In the genomic region with DNA sequence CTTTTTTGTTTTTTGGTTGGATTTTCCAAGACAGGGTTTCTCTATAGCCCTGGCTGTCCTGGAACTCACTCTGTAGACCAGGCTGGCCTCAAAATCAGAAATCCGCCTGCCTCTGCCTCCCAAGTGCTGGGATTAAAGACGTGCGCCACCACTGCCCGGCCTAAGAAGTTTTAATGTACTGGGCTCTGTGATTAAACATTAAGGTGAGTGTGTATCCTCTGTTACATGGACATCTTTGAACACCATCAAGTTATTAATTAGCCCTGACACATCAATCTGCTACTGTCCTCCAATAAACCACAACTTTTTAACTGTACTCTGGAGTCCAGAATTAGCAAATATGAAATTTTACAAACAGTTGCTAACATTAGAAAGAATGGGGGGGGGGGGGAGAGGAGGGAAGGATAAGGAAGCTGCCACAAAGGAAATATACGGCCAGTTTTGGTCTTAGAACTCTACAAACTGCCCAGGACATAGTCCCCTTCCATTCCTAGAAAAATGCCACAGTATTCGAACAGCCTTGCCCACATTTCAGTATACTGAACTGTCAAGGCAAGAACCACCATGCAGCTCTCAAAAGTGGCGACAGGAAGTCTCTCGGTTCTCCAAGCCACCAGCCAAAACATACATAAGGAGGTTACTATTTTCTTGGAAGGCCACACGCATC, we compare ENCODE assay signal across 9 mouse cellular contexts. TPM values are rescaled to one million over a fixed set of nuclear protein-coding genes. Genes with fewer than 3 reads are reported as not detected.
DNase-seq lines count a peak whose midpoint lies in the region; ATAC-seq and TF ChIP-seq lines count a peak whose summit lies in the region.
"Had no signal": no experiment of that assay in that cellular context is flagged by ENCODE, and none has a peak within 500 bp of the region (broad histone marks: within the 10 kb centered on the region; RNA-seq: fewer than 3 reads in every experiment).

No protein-coding gene starts in this region.

- peaks cover 62% of the 10 kb centered on the region for H3K4me1 ChIP-seq in erythroblast, embryonic 14.5 days (ENCODE audit: control insufficient read depth)
- peaks cover 47% of the 10 kb centered on the region for H3K4me1 ChIP-seq in megakaryocyte, embryonic 14.5 days
- H3K4me1 ChIP-seq in kidney, postnatal 0 days (replicated peaks; ENCODE audit: insufficient read depth, low read length): no peaks in the 10 kb centered on the region
- peaks cover 16% of the 10 kb centered on the region for H3K4me1 ChIP-seq in neural tube, embryonic 15.5 days

- no peaks in the 10 kb centered on the region for H3K27me3 ChIP-seq in erythroblast, embryonic 14.5 days (ENCODE audit: control insufficient read depth)
- H3K27me3 ChIP-seq in megakaryocyte, embryonic 14.5 days (replicated peaks): no peaks in the 10 kb centered on the region
- no peaks in the 10 kb centered on the region for H3K27me3 ChIP-seq in kidney, postnatal 0 days (ENCODE audit: insufficient read depth, low read length)
- H3K27me3 ChIP-seq in neural tube, embryonic 15.5 days (replicated peaks): no peaks in the 10 kb centered on the region

- peaks cover 37% of the 10 kb centered on the region for H3K36me3 ChIP-seq in erythroblast, embryonic 14.5 days (ENCODE audit: control insufficient read depth)
- H3K36me3 ChIP-seq in megakaryocyte, embryonic 14.5 days (replicated peaks; ENCODE audit: low read length): peaks cover 30% of the 10 kb centered on the region
- no peaks in the 10 kb centered on the region for H3K36me3 ChIP-seq in kidney, postnatal 0 days (ENCODE audit: insufficient read depth, low read length)
- H3K36me3 ChIP-seq in neural tube, embryonic 15.5 days: no peaks in the 10 kb centered on the region

- peak overlapping the region; percentile 94 for H3K27ac ChIP-seq in kidney, postnatal 0 days
- no peak overlapping the region for H3K27ac ChIP-seq in neural tube, embryonic 15.5 days (replicated peaks)

- no peak for TF ChIP-seq CTCF in kidney, postnatal 0 days (IDR thresholded peaks at IDR 0.05; ENCODE audit: low read depth)

- peak overlapping the region; percentile 79 for H3K4me3 ChIP-seq in erythroblast, embryonic 14.5 days (replicated peaks)
- H3K4me3 ChIP-seq in megakaryocyte, embryonic 14.5 days (replicated peaks): peak overlapping the region; percentile 95
- H3K4me3 ChIP-seq in kidney, postnatal 0 days (replicated peaks; ENCODE audit: low read depth, low read length): peak overlapping the region; percentile 91
- peak overlapping the region; percentile 76 for H3K4me3 ChIP-seq in neural tube, embryonic 15.5 days (replicated peaks)

- DNase-seq in kidney, postnatal 0 days (ENCODE audit: low spot score): no peak
- DNase-seq in right cerebral cortex, adult 18-20 months: no peak
- no peak for DNase-seq in gastrocnemius, adult 8-10 months (ENCODE audit: low spot score in 2 of 2)

- WGBS in kidney, postnatal 0 days: 44% methylated on average over 9 of the region's 9 CpGs
- WGBS in neural tube, embryonic 15.5 days: 72% methylated on average over 9 of the region's 9 CpGs

- H3K4me2 ChIP-seq in kidney, postnatal 0 days (ENCODE audit: low read length): peak overlapping the region; percentile 79
- peak overlapping the region; percentile 87 for H3K4me2 ChIP-seq in neural tube, embryonic 15.5 days

- no peak; the same call in 1 of the 2 replicates for ATAC-seq in erythroblast, adult 5-6 weeks (replicated peaks; ENCODE audit: low FRiP score, poor library complexity, severe bottlenecking)
- ATAC-seq in megakaryocyte, adult 5-6 weeks (ENCODE audit: poor library complexity, severe bottlenecking): no peak
- no peak for ATAC-seq in kidney, postnatal 0 days (replicated peaks; ENCODE audit: low FRiP score, low read depth)
- ATAC-seq in neural tube, embryonic 15.5 days (ENCODE audit: low FRiP score): no peak

- H3K9ac ChIP-seq in kidney, postnatal 0 days (ENCODE audit: low read depth, low read length): 0 out of 2 replicates have a peak overlapping the region, but pooled peaks have one; percentile 85
- H3K9ac ChIP-seq in neural tube, embryonic 15.5 days (replicated peaks): no peak overlapping the region

- H3K9me3 ChIP-seq in erythroblast, embryonic 14.5 days (ENCODE audit: control insufficient read depth, low read length): peaks cover 4% of the 10 kb centered on the region
- H3K9me3 ChIP-seq in megakaryocyte, embryonic 14.5 days: peaks cover 3% of the 10 kb centered on the region; the same call in 1 of the 2 replicates
- no peaks in the 10 kb centered on the region for H3K9me3 ChIP-seq in kidney, postnatal 0 days (replicated peaks; ENCODE audit: low read length)
- H3K9me3 ChIP-seq in neural tube, embryonic 15.5 days (replicated peaks): no peaks in the 10 kb centered on the region

RNA-seq across cellular contexts. Expression of a gene that starts 1.4 kb away (rescaled TPM):
- 4.5 and 6.4 TPM in 2 replicates for polyA plus RNA-seq in erythroblast, embryonic 14.5 days (2012)
- 79.9 and 88.6 TPM in 2 replicates for total RNA-seq in erythroblast, adult 5-6 weeks (2015; ENCODE audit: low replicate concordance)
- total RNA-seq in erythroblast, adult 5-6 weeks (2017; ENCODE audit: low replicate concordance): 115 TPM in 2 replicates
- 5.6 and 33.5 TPM in 2 replicates for polyA plus RNA-seq in megakaryocyte, embryonic 14.5 days (2012; ENCODE audit: insufficient read depth, low replicate concordance)
- total RNA-seq in megakaryocyte, adult 5-6 weeks (2015): 20.5 and 26.7 TPM in 2 replicates
- total RNA-seq in megakaryocyte, adult 5-6 weeks (2017): 20.1 and 25.4 TPM in 2 replicates
- 21.7 and 23.3 TPM in 2 replicates for polyA plus RNA-seq in kidney, postnatal 0 days (2015; fragmentation: Nextera tagmentation; extraction: Ambion mirVana)
- polyA plus RNA-seq in neural tube, embryonic 15.5 days (2015; fragmentation: Nextera tagmentation; extraction: Ambion mirVana): 3.8 and 6.9 TPM in 2 replicates
- total RNA-seq in gastrocnemius, adult 8-10 months (2022): 1 to 10 TPM; 7.5 to 9.7 (median 8.8) TPM

RNA-seq across cellular contexts. Expression of a gene that starts 20.8 kb away (rescaled TPM):
- polyA plus RNA-seq in erythroblast, embryonic 14.5 days (2012): 0.05 and 0.19 TPM in 2 replicates
- total RNA-seq in erythroblast, adult 5-6 weeks (2015; ENCODE audit: low replicate concordance): 1.5 and 10.0 TPM in 2 replicates
- 2.5 and 2.6 TPM in 2 replicates for total RNA-seq in erythroblast, adult 5-6 weeks (2017; ENCODE audit: low replicate concordance)
- 1.3 and 11.6 TPM in 2 replicates for polyA plus RNA-seq in megakaryocyte, embryonic 14.5 days (2012; ENCODE audit: insufficient read depth, low replicate concordance)
- total RNA-seq in megakaryocyte, adult 5-6 weeks (2015): 7.1 and 7.9 TPM in 2 replicates
- total RNA-seq in megakaryocyte, adult 5-6 weeks (2017): 8.8 and 10.3 TPM in 2 replicates
- polyA plus RNA-seq in kidney, postnatal 0 days (2015; fragmentation: Nextera tagmentation; extraction: Ambion mirVana): 10.6 and 11.7 TPM in 2 replicates
- 10.9 and 11.3 TPM in 2 replicates for polyA plus RNA-seq in neural tube, embryonic 15.5 days (2015; fragmentation: Nextera tagmentation; extraction: Ambion mirVana)
- 1 to 10 TPM; 3.1 to 4.1 (median 3.6) TPM for total RNA-seq in gastrocnemius, adult 8-10 months (2022)

RNA-seq across cellular contexts. Expression of a gene that starts 22.3 kb away (rescaled TPM):
- 0.03 TPM in 1 of 2 replicates, not detected in the other for polyA plus RNA-seq in erythroblast, embryonic 14.5 days (2012)
- total RNA-seq in erythroblast, adult 5-6 weeks (2015; ENCODE audit: low replicate concordance): not detected in 2 replicates
- not detected in 2 replicates for total RNA-seq in erythroblast, adult 5-6 weeks (2017; ENCODE audit: low replicate concordance)
- polyA plus RNA-seq in megakaryocyte, embryonic 14.5 days (2012; ENCODE audit: insufficient read depth, low replicate concordance): not detected in 2 replicates
- total RNA-seq in megakaryocyte, adult 5-6 weeks (2015): not detected in 2 replicates
- total RNA-seq in megakaryocyte, adult 5-6 weeks (2017): not detected in 2 replicates
- 0.55 and 0.60 TPM in 2 replicates for polyA plus RNA-seq in kidney, postnatal 0 days (2015; fragmentation: Nextera tagmentation; extraction: Ambion mirVana)
- 0.67 and 0.93 TPM in 2 replicates for polyA plus RNA-seq in neural tube, embryonic 15.5 days (2015; fragmentation: Nextera tagmentation; extraction: Ambion mirVana)
- total RNA-seq in gastrocnemius, adult 8-10 months (2022): not detected
- total RNA-seq: neutrophil, adult 5-6 weeks had no signal

RNA-seq across cellular contexts. Expression of a gene that starts 38.6 kb away (rescaled TPM):
- 1.0 and 2.2 TPM in 2 replicates for polyA plus RNA-seq in erythroblast, embryonic 14.5 days (2012)
- 3.3 and 5.8 TPM in 2 replicates for total RNA-seq in erythroblast, adult 5-6 weeks (2015; ENCODE audit: low replicate concordance)
- 1.5 and 6.5 TPM in 2 replicates for total RNA-seq in erythroblast, adult 5-6 weeks (2017; ENCODE audit: low replicate concordance)
- 24.4 and 25.1 TPM in 2 replicates for polyA plus RNA-seq in megakaryocyte, embryonic 14.5 days (2012; ENCODE audit: insufficient read depth, low replicate concordance)
- 4.7 TPM in 2 replicates for total RNA-seq in megakaryocyte, adult 5-6 weeks (2015)
- 2.6 and 3.1 TPM in 2 replicates for total RNA-seq in megakaryocyte, adult 5-6 weeks (2017)
- polyA plus RNA-seq in kidney, postnatal 0 days (2015; fragmentation: Nextera tagmentation; extraction: Ambion mirVana): 23.7 and 24.0 TPM in 2 replicates
- 35.9 and 37.5 TPM in 2 replicates for polyA plus RNA-seq in neural tube, embryonic 15.5 days (2015; fragmentation: Nextera tagmentation; extraction: Ambion mirVana)
- 10 to 100 TPM in 3 of 4 experiments, 1 to 10 TPM in 1; 9.0 to 12.9 (median 10.9) TPM for total RNA-seq in gastrocnemius, adult 8-10 months (2022)

RNA-seq across cellular contexts. Expression of a gene that starts 40.7 kb away (rescaled TPM):
- not detected in 2 replicates for polyA plus RNA-seq in erythroblast, embryonic 14.5 days (2012)
- not detected in 2 replicates for total RNA-seq in erythroblast, adult 5-6 weeks (2015; ENCODE audit: low replicate concordance)
- total RNA-seq in erythroblast, adult 5-6 weeks (2017; ENCODE audit: low replicate concordance): not detected in 2 replicates
- polyA plus RNA-seq in megakaryocyte, embryonic 14.5 days (2012; ENCODE audit: insufficient read depth, low replicate concordance): not detected in 2 replicates
- not detected in 2 replicates for total RNA-seq in megakaryocyte, adult 5-6 weeks (2015)
- total RNA-seq in megakaryocyte, adult 5-6 weeks (2017): not detected in 2 replicates
- 6.1 and 7.1 TPM in 2 replicates for polyA plus RNA-seq in kidney, postnatal 0 days (2015; fragmentation: Nextera tagmentation; extraction: Ambion mirVana)
- polyA plus RNA-seq in neural tube, embryonic 15.5 days (2015; fragmentation: Nextera tagmentation; extraction: Ambion mirVana): 2.1 and 2.6 TPM in 2 replicates
- 100 to 1,000 TPM; 184 to 219 (median 203) TPM for total RNA-seq in gastrocnemius, adult 8-10 months (2022)
- total RNA-seq: neutrophil, adult 5-6 weeks had no signal
